Mouse (Mus musculus) MEL (cell line): ENCODE measurements around the gene Kat6b.

Experiments used
- BHLHE40 ChIP-seq: IDR thresholded peaks from 2 replicates; pipeline ENCODE4 v1.6.1; 2012; ENCODE audit warnings: low read depth, mild to moderate bottlenecking, inconsistent platforms, low read length, improper control_type of control experiment, borderline replicate concordance
- CTCF ChIP-seq, 3 experiments: IDR thresholded peaks in 2 of 3; conservative IDR thresholded peaks in 1 of 3; 2 replicates each; pipeline ENCODE4 v1.5.1; 2011 to 2012; ENCODE audit warnings: low read length in 3 of 3, low read depth in 2 of 3, mild to moderate bottlenecking in 2 of 3, improper control_type of control experiment in 1 of 3, inconsistent platforms in 1 of 3, mixed read lengths in 1 of 3, moderate library complexity in 1 of 3; ENCODE audit not compliant: control insufficient read depth in 1 of 3, insufficient read depth in 1 of 3, poor library complexity in 1 of 3, severe bottlenecking in 1 of 3
- E2F4 ChIP-seq: IDR thresholded peaks from 2 replicates; pipeline ENCODE4 v1.6.1; 2011; ENCODE audit warnings: low read depth, low read length, improper control_type of control experiment, borderline replicate concordance
- ELF1 ChIP-seq: IDR thresholded peaks from 2 replicates; pipeline ENCODE4 v1.6.1; 2014; ENCODE audit warnings: low read depth, mild to moderate bottlenecking, inconsistent platforms, low read length, improper control_type of control experiment, moderate library complexity
- EP300 ChIP-seq, 2 experiments: IDR thresholded peaks; 2 replicates each; pipeline ENCODE4 v1.6.1; 2011; ENCODE audit warnings: improper control_type of control experiment in 2 of 2, low read length in 2 of 2, low read depth in 1 of 2, mild to moderate bottlenecking in 1 of 2
- MAFK ChIP-seq: IDR thresholded peaks from 2 replicates; pipeline ENCODE4 v1.6.1; 2011; ENCODE audit warnings: low read depth, mild to moderate bottlenecking, low read length, improper control_type of control experiment, borderline replicate concordance
- MAZ ChIP-seq: IDR thresholded peaks from 2 replicates; pipeline ENCODE4 v1.6.1; 2012; ENCODE audit warnings: low read depth, mild to moderate bottlenecking, inconsistent platforms, low read length, improper control_type of control experiment
- MXI1 ChIP-seq: IDR thresholded peaks from 2 replicates; pipeline ENCODE4 v1.6.1; 2011; ENCODE audit warnings: mild to moderate bottlenecking, low read depth, low read length, improper control_type of control experiment
- MYC ChIP-seq: IDR thresholded peaks from 2 replicates; pipeline ENCODE4 v1.6.1; 2011; ENCODE audit warnings: low read depth, mild to moderate bottlenecking, low read length, improper control_type of control experiment, moderate library complexity
- POLR2A ChIP-seq, 2 experiments: IDR thresholded peaks; 2 replicates each; pipeline ENCODE4 v1.6.1; 2011 to 2012; ENCODE audit warnings: low read length in 2 of 2, mild to moderate bottlenecking in 2 of 2, control low read depth in 1 of 2, improper control_type of control experiment in 1 of 2, low read depth in 1 of 2, moderate library complexity in 1 of 2; ENCODE audit not compliant: control insufficient read depth in 1 of 2, insufficient read depth in 1 of 2, poor library complexity in 1 of 2
- POLR2AphosphoS2 ChIP-seq: IDR thresholded peaks from 2 replicates; pipeline ENCODE4 v1.6.1; 2011; ENCODE audit warnings: low read length, improper control_type of control experiment
- SIN3A ChIP-seq: IDR thresholded peaks from 2 replicates; pipeline ENCODE4 v1.6.1; 2012; ENCODE audit warnings: low read length, improper control_type of control experiment, inconsistent platforms
- SMC3 ChIP-seq: IDR thresholded peaks from 2 replicates; pipeline ENCODE4 v1.6.1; 2011; ENCODE audit warnings: low read depth, low read length, improper control_type of control experiment

DNA sequence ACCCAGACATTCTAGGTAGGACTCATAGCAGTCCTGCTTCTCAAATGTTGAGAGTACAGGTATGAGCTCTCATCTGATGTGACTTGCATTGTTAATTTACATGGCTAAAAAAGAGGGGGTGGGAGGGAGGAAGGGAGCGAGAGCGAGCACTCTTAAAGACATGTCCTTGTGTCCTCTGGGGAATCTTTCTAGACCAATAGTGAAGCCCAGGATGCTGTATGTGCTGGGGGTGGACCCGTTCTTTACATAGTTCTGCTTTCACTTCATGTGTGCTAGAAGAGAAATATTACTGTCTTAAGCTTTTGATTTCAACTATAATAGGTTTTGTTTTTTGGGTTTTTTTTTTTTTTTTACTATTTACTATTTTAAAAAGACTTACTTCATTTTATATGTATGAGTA, 101.1 kb downstream of the Kat6b start:
- TF ChIP-seq ELF1 (no peak), CTCF (IDR thresholded peaks at IDR 0.05 in 2 of 3, conservative IDR thresholded peaks at IDR 0.05 in 1 of 3; ENCODE audit: control insufficient read depth in 1 of 3, insufficient read depth in 1 of 3, low read depth in 2 of 3, low read length in 3 of 3, poor library complexity in 1 of 3, severe bottlenecking in 1 of 3) (no peak), EP300 (IDR thresholded peaks at IDR 0.05; ENCODE audit: low read depth in 1 of 2, low read length in 2 of 2) (no peak), MAFK (no peak), MYC (no peak), MXI1 (no peak), POLR2A (IDR thresholded peaks at IDR 0.05; ENCODE audit: control insufficient read depth in 1 of 2, insufficient read depth in 1 of 2, low read depth in 1 of 2, low read length in 2 of 2, poor library complexity in 1 of 2) (no peak), MAZ (no peak), POLR2AphosphoS2 (no peak), SIN3A (no peak), E2F4 (no peak), SMC3 (no peak), BHLHE40 (no peak)
